Mouse (Mus musculus) right cerebral cortex, postnatal 4 days (tissue): ENCODE results near the gene Cmtm8.

Source experiments
- DNase-seq: peaks from one replicate; pipeline ENCODE4 v3.0.0-alpha.2; 2022

Cmtm8 gene

DNA sequence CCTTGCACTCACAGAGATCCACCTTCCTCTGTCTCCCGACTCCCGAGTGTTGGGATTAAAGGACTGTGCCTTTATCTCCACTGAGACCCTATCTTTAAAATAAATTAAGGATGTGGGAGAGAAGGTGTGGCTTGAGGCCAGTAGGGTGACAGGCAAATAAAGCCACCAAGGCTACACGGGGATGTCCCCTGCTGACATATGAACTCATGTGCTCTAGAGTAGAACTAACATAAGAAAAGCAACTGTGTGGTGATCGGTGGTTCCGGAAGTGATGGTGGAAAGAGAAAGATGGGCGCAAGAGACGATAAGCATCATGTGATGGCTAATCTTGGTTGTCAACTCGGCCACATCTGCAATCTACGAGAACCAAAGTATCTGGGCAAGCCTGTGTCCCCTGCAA is 91.6 kb downstream of the Cmtm8 start:
- DNase-seq: no peak

DNA sequence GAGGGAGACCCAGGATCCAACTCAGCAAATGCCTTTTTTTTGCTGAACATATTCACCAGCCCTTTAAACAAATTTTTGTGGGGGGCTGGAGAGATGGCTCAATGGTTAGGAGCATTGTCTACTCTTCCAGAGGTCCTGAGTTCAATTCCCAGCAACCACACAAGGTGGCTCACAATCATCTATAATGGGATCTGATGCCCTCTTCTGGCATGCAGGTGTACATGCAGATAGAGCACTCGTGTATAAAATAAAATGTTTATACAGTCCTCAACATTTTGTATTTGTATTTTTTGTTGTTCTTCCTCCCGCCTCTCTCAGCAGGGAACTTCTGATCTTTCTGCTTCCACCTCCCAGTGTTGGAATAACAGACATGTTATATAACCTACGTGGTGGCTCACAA is 92.4 kb downstream of the Cmtm8 start:
- DNase-seq: no peak

DNA sequence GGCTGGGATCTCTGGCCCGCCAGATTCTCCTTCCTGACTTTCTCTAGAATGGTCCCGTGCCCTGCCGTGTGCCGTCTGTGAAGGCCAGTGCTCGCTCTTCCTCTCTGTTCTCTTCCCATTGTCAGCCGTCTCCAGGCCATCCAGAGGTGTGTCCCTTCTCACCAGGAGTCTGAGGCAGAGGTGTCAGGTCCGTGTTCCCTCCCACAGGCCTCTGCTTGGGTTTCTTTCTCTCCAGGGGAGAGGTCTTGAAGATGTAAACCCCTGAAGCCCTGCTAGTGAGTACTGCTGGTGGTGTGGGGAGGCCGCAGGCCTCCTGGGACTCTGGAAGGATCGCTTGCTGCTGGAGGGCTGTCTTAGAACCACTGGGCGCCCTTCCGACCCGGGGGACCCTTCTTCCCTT is 96.5 kb downstream of the Cmtm8 start:
- DNase-seq: no peak

DNA sequence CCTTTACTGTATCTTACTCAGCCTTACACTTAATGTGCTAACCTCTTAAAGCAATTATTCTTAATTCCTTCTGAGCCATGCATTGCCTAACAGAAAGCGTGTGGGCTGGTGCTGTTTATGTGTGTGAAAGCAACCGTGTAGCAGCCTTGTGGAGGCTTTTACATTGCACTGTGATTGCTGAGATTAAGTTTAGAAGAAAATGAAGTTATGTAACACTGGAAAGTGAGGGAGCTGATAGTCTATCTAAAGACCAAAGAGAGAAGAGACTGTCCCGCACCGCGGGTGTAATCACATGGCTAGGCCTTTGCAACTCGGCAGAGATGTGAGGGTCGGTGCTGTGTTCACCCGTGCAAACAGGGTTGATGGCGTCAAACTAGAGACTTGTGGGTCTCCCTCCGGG is 96.9 kb downstream of the Cmtm8 start:
- no peak for DNase-seq

DNA sequence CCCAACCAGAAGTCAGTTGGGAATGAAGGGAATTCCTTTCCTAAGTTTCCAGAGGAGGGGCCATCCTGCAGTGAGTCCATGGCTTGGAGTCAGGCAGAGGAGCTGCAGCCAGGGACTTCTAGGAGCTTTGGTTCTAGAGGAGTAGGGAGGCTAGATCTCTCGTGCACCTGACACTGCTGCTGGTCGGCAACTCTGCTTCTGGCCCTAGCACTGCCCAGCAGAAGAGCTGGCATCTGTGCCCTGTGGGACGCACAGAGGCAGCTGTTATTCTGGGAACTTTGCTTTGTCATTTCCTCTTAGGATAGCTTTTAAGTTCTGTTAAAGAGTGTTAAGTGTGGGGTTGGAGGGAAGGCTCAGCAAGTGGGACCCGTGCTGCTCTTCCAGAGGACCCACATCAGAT is 98.3 kb downstream of the Cmtm8 start:
- no peak for DNase-seq

DNA sequence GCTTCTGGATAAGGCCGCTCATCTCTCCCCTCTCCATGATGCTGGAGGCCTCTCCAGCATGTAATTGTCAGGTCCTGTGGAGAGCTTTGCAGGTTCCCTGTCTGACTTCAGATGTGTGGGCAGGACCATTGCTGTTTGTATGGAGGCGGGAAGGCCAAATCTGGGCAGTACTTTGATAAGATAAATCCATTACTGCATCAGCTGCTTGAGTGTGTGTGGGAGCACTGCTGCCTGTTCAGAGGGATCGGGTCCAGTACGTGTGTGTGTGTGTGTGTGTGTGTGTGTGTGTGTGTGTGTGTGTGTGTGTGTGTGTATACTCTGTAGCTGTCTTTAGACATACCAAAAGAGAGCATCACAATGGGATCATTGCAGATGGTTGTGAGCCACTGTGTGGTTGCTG is 98.8 kb downstream of the Cmtm8 start:
- DNase-seq: no peak

DNA sequence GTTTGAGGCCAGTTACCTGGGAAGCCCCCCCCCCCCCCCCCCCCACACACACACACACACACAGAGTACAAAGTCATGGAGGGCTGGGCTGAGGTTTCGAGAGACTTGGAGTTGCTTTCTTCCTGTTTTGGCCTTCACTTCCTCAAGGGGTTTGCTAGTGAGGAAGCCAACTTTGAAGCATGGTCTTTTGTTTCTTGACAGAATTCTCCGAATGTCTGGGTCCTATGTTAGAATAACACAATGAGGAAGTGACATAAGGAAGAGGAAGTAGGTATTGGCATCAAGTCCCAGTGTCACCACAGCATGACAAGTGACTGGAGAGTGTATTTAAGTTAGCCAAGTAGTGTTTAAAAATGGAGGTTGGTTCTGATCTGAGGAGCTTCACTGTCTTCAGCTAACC is 101.2 kb downstream of the Cmtm8 start:
- no peak for DNase-seq

DNA sequence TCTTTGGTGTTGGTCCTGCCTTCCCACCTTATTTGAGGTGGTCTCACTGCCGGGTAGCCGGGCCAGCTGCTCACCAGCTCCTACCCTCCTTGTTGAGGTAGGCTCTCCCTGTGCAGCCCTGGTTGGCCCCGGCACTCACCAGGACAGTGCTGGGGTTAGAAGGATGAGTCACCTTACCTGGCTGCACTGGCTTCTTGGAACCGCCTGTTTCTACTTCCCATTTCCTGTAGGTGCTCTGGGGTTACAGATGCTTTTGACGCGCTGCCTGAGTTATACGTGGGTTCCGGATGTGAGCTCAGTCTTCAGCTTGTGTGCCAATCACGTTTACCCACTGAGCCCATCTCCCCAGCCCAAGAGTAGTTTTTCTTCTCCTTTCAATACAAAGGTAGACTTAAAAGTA is 103.6 kb downstream of the Cmtm8 start:
- DNase-seq: no peak
